Mouse (Mus musculus) spleen, adult 2 months (tissue): ENCODE results near the gene Armh2. TPM values are rescaled to one million over a fixed set of nuclear protein-coding genes. Genes with fewer than 3 reads are reported as not detected.
A peak's percentile ranks its signal among the peaks of the same experiment; 100 is the strongest.

Experiments
- DNase-seq, 2 experiments: peaks; one replicate each; pipeline versions ENCODE4 v3.0.0 to v3.0.0-alpha.2; 2012 to 2021; ENCODE audit warnings: low spot score in 2 of 2, low read depth in 1 of 2
- H3K27ac ChIP-seq: fragments of 200-500 bp; 2 replicates; pipeline ENCODE4 v1.5.1; 2012; ENCODE audit warnings: low read length, inconsistent platforms; ENCODE audit not compliant: insufficient read depth
- H3K27me3 ChIP-seq: fragments of 200-500 bp; 2 replicates; pipeline ENCODE4 v1.6.1; 2012; ENCODE audit warnings: mild to moderate bottlenecking, moderate library complexity, low read length, inconsistent platforms; ENCODE audit not compliant: control insufficient read depth, insufficient read depth
- H3K36me3 ChIP-seq: fragments of 200-500 bp; 2 replicates; pipeline ENCODE4 v1.6.1; 2012; ENCODE audit warnings: mild to moderate bottlenecking, low read length, inconsistent platforms; ENCODE audit not compliant: control insufficient read depth, insufficient read depth
- H3K4me1 ChIP-seq: fragments of 200-500 bp; 2 replicates; pipeline ENCODE4 v1.6.1; 2011; ENCODE audit warnings: inconsistent platforms; ENCODE audit not compliant: control insufficient read depth, insufficient read depth, insufficient read length
- H3K4me3 ChIP-seq: fragments of 200-500 bp; 2 replicates; pipeline ENCODE4 v1.5.1; 2011; ENCODE audit warnings: mild to moderate bottlenecking, inconsistent platforms; ENCODE audit not compliant: insufficient read depth, insufficient read length; ENCODE audit errors: extremely low read depth
- CTCF ChIP-seq: fragments of 200-500 bp; IDR thresholded peaks from 2 replicates; pipeline ENCODE4 v1.5.1; 2011; ENCODE audit warnings: mild to moderate bottlenecking, inconsistent platforms; ENCODE audit not compliant: insufficient read depth, insufficient read length, insufficient replicate concordance; ENCODE audit errors: extremely low read depth
- POLR2A ChIP-seq: fragments of 200-500 bp; IDR thresholded peaks from 2 replicates; pipeline ENCODE4 v1.6.1; 2011; ENCODE audit warnings: low read depth, low read length, inconsistent platforms
- WGBS: fragments of 180-500 bp; shearing (Covaris S2); methylation state at CpG from one replicate; pipeline ENCODE4 v1.1.7; 2018; 5-methylcytosine and 5-hydroxymethylcytosine counted together
- polyA plus RNA-seq: library from polyadenylated mRNA; depleted of rRNA; stranded (reverse); fragments of >200 nt; gene quantifications from 2 replicates; pipeline ENCODE4 v1.2.3, GENCODE M21; 2012

The Armh2 gene
- polyA plus RNA-seq, 1 experiment, result not detected

- WGBS, result 67% methylated on average over 16 of the region's 16 CpGs
- Histone ChIP-seq H3K4me3 (no peak overlapping the region), H3K27ac (no peak overlapping the region), H3K27me3 (no peaks in the 10 kb centered on the region), H3K36me3 (peaks cover 78% of the 10 kb centered on the region), H3K4me1 (no peaks in the 10 kb centered on the region)
- peak in 1 of 2 experiments; percentile 57 for DNase-seq
- peak; percentile 63; the same call in 1 of the 2 replicates for TF ChIP-seq CTCF
- TF ChIP-seq POLR2A, result no peak
These were observed 27.5 kb upstream of the Armh2 start for GRCm38 (mm10) chr13:24713434-24714000.

GRCm38 (mm10) chr13:24714360-24714885 lies 26.6 kb upstream of the Armh2 start:
- no peak for TF ChIP-seq CTCF
- no peak for TF ChIP-seq POLR2A
- H3K4me3 ChIP-seq, result no peak overlapping the region
- no peak overlapping the region for H3K27ac ChIP-seq
- 96% methylated on average over 9 of the region's 9 CpGs for WGBS
- no peak for DNase-seq
- H3K36me3 ChIP-seq, result peaks cover 78% of the 10 kb centered on the region
- no peaks in the 10 kb centered on the region for H3K27me3 ChIP-seq
- no peaks in the 10 kb centered on the region for H3K4me1 ChIP-seq

- H3K4me1 ChIP-seq, result no peaks in the 10 kb centered on the region
- H3K27ac ChIP-seq, result no peak overlapping the region
- no peak overlapping the region for H3K4me3 ChIP-seq
- no peak for DNase-seq
- WGBS, result 93% methylated on average over 5 of the region's 5 CpGs
- no peak for TF ChIP-seq POLR2A
- no peak for TF ChIP-seq CTCF
- H3K36me3 ChIP-seq, result peaks cover 68% of the 10 kb centered on the region
- no peaks in the 10 kb centered on the region for H3K27me3 ChIP-seq
These were observed 25.4 kb upstream of the Armh2 start for GRCm38 (mm10) chr13:24715601-24716000.

GRCm38 (mm10) chr13:24716441-24716840 lies 24.6 kb upstream of the Armh2 start:
- Histone ChIP-seq H3K4me1 (no peaks in the 10 kb centered on the region), H3K27ac (no peak overlapping the region), H3K36me3 (peaks cover 61% of the 10 kb centered on the region), H3K27me3 (no peaks in the 10 kb centered on the region), H3K4me3 (no peak overlapping the region)
- TF ChIP-seq CTCF (no peak), POLR2A (no peak)
- DNase-seq, result no peak
- 92% methylated on average over 9 of the region's 9 CpGs for WGBS

GRCm38 (mm10) chr13:24717677-24718076 lies 23.4 kb upstream of the Armh2 start:
- Histone ChIP-seq H3K27ac (no peak overlapping the region), H3K27me3 (no peaks in the 10 kb centered on the region), H3K36me3 (peaks cover 61% of the 10 kb centered on the region), H3K4me3 (no peak overlapping the region), H3K4me1 (no peaks in the 10 kb centered on the region)
- TF ChIP-seq CTCF, result no peak
- no peak for TF ChIP-seq POLR2A
- WGBS, result 90% methylated on average over 7 of the region's 7 CpGs
- DNase-seq, result no peak

GRCm38 (mm10) chr13:24721502-24721901 lies 19.5 kb upstream of the Armh2 start:
- no peak overlapping the region for H3K4me3 ChIP-seq
- WGBS, result 89% methylated on average over 10 of the region's 10 CpGs
- TF ChIP-seq POLR2A, result no peak
- H3K36me3 ChIP-seq, result peaks cover 54% of the 10 kb centered on the region
- DNase-seq, result no peak
- H3K4me1 ChIP-seq, result no peaks in the 10 kb centered on the region
- no peaks in the 10 kb centered on the region for H3K27me3 ChIP-seq
- no peak overlapping the region for H3K27ac ChIP-seq

- Histone ChIP-seq H3K4me3 (no peak overlapping the region), H3K4me1 (no peaks in the 10 kb centered on the region), H3K27me3 (no peaks in the 10 kb centered on the region), H3K27ac (no peak overlapping the region), H3K36me3 (peaks cover 40% of the 10 kb centered on the region)
- TF ChIP-seq POLR2A (no peak), CTCF (no peak)
- DNase-seq, result no peak
- 83% methylated on average over 8 of the region's 8 CpGs for WGBS
These were observed 17.2 kb upstream of the Armh2 start for GRCm38 (mm10) chr13:24723699-24724394.
